Mouse (Mus musculus) E14TG2a.4 (cell line): Measurements from ENCODE around the gene Ripk1.

ENCODE experiments used
- H3K27me3 ChIP-seq: 2 replicates; pipeline ENCODE4 v1.6.1; 2014; ENCODE audit warnings: low read length, control low read depth; ENCODE audit not compliant: insufficient read depth
- H3K36me3 ChIP-seq: 2 replicates; pipeline ENCODE4 v1.6.1; 2014; ENCODE audit warnings: low read length, control low read depth; ENCODE audit not compliant: insufficient read depth
- H3K4me1 ChIP-seq: replicated peaks from 2 replicates; pipeline ENCODE4 v1.6.1; 2014; ENCODE audit warnings: low read depth, low read length, control low read depth
- H3K4me3 ChIP-seq: replicated peaks from 2 replicates; pipeline ENCODE4 v1.5.1; 2014; ENCODE audit warnings: mild to moderate bottlenecking, low read length
- H3K9me3 ChIP-seq: 2 replicates; pipeline ENCODE4 v1.6.1; 2014; ENCODE audit warnings: low read length, control low read depth
- CTCF ChIP-seq: conservative IDR thresholded peaks from 2 replicates; pipeline ENCODE4 v1.5.1; 2014; ENCODE audit warnings: low read length
- NANOG ChIP-seq: IDR thresholded peaks from 2 replicates; pipeline ENCODE4 v1.6.1; 2014; ENCODE audit warnings: borderline replicate concordance, low read length, mixed read lengths
- POU5F1 ChIP-seq: IDR thresholded peaks from 2 replicates; pipeline ENCODE4 v1.6.1; 2014; ENCODE audit warnings: low read length, borderline replicate concordance

Gene Ripk1

DNA sequence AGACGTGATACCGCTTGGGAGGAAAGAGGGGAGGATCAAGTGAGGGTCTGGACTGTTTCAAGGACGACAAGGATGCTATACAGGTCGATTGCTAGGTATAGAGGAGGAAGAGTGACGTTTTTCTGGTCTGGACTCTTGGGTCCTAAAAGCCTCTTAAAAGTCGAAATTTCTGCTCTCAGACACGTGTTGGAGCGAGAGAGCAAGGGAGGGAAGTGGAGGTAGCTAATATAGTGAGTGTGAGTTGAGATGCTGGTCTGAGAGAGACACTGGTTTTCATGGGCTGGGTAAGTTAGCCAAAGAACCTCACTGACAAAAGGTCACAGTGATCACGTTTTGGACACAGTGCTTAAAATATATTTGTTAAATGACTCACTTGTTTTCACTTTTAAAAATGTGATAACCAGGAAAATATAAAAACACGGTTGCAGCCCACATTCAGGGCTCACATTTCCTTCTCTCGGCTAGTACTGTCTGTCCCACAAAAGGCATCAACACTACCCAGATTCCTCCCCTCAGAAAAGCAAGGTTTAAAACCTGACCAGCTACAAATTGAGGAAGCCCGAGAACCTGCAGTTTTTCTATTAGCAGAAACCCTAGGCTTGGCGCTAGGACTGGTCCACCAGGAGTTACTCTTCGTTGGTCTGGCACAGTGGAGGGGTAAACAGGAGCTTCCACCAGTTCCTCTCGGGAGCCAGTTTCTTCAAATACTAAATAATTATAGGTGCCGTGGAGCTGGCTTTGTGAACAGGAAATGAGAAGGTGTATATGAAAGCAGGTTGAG lies 76.5 kb downstream of the Ripk1 start:
- TF ChIP-seq NANOG (no peak), POU5F1 (no peak), CTCF (no peak)
- Histone ChIP-seq H3K9me3 (no peaks in the 10 kb centered on the region), H3K4me1 (peaks cover 23% of the 10 kb centered on the region), H3K36me3 (peaks cover 16% of the 10 kb centered on the region), H3K27me3 (peaks cover 9% of the 10 kb centered on the region; the same call in 1 of the 2 replicates), H3K4me3 (peak overlapping the region; percentile 85)

DNA sequence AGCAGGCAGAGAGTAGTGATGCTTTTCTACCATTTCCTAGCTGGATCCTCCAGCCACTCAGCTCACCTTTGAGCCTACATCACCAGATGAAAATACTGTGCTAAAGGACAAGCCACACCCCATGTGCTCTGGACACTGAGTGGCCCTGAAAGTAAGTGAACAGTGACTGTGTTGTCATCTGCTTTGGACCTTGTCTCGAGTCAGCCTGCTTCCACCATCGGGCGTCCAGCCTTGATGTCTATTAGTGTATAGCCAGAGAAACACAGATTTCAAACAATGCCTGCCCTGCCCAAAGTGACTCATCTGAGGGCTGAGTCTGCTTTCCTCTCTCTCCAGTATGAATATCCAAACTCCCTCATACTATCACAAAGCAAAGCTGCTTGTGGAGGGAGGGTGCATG lies 77.6 kb downstream of the Ripk1 start:
- Histone ChIP-seq H3K36me3 (peaks cover 10% of the 10 kb centered on the region; the same call in 1 of the 2 replicates), H3K4me3 (no peak overlapping the region), H3K27me3 (peaks cover 9% of the 10 kb centered on the region; the same call in 1 of the 2 replicates), H3K4me1 (peaks cover 35% of the 10 kb centered on the region), H3K9me3 (no peaks in the 10 kb centered on the region)
- TF ChIP-seq CTCF (no peak), POU5F1 (no peak), NANOG (no peak)

DNA sequence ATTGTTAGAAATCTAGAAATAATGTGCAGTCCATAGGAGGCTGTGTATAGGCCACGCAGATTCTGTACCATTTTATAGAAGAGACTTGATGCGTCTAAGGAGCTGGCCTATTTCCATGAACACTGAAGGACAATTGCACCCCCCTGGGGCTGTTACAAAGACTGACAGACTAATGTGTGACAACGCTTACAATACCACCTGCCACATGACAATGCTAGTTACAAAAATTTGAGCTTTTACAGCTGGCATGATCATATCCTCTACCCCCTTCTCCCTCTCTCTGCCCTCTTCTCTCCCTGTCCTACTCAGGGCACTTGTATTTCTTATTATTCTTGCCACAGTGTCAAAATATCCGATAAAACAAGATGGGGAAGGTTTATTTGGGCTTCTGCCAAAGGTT lies 79.8 kb downstream of the Ripk1 start:
- no peak overlapping the region for H3K4me3 ChIP-seq
- no peaks in the 10 kb centered on the region for H3K9me3 ChIP-seq
- TF ChIP-seq CTCF, result no peak
- TF ChIP-seq NANOG, result no peak
- no peak for TF ChIP-seq POU5F1

DNA sequence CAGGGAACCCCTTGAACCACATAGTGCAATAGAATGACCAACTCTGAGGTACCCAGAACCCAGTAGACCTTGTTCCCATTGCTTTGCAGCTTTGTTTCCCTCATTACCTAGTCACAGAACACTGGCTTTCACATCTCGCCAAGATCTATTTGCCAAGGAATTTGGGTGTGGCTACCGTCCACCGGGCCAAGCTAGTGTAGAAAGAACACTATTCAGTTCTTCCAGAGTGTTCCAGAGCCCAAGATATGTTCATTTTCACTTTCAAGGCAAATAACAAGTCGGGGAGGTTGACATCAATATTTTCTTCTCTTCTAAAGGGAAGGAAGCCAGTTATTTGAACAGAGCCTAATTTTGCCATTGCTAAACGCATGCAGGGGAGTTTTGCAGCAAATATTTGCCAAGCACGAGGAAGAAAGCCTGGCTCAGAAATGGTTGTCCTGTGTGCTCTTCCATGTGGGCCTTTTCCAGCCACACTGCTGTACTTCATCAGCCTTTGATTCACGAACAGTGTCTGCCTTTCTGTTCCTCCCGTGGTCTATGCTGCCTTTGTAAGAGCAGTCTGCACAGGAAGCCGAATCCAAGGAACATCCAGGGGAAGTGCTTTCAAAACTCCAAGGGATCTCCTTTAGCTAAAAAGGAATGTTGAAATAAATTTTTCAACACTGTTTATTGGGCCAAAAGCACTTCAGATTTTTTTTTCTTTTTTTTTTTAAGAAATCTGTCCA lies 82.0 kb downstream of the Ripk1 start:
- no peak for TF ChIP-seq NANOG
- TF ChIP-seq CTCF, result no peak
- no peak for TF ChIP-seq POU5F1
- H3K27me3 ChIP-seq, result peaks cover 5% of the 10 kb centered on the region; the same call in 1 of the 2 replicates

More for the DNA sequence above, 79.8 kb downstream of the Ripk1 start:
- Histone ChIP-seq H3K27me3 (peaks cover 9% of the 10 kb centered on the region; the same call in 1 of the 2 replicates), H3K4me1 (peaks cover 47% of the 10 kb centered on the region), H3K36me3 (no peaks in the 10 kb centered on the region)

More for the DNA sequence above, 82.0 kb downstream of the Ripk1 start:
- H3K9me3 ChIP-seq, result no peaks in the 10 kb centered on the region
- H3K36me3 ChIP-seq, result no peaks in the 10 kb centered on the region
- peaks cover 55% of the 10 kb centered on the region for H3K4me1 ChIP-seq
- H3K4me3 ChIP-seq, result no peak overlapping the region
